Mouse (Mus musculus): ENCODE measurements around the gene Ccdc191.

GRCm38 (mm10) chr16:43930577-43930976, 41.0 kb downstream of the Ccdc191 start:
- TF ChIP-seq CTCF (IDR thresholded peaks at IDR 0.05; ENCODE audit: borderline replicate concordance, extremely low read depth, insufficient read depth, insufficient read length) (no peak), POLR2A (IDR thresholded peaks at IDR 0.05; ENCODE audit: borderline replicate concordance, extremely low read depth, insufficient read depth, insufficient read length, poor library complexity, severe bottlenecking) (no peak)
